Mouse (Mus musculus) erythroblast, embryonic 14.5 days (primary cell): ENCODE results near the gene Gsdmc3.

Source experiments
- GATA1 ChIP-seq: IDR thresholded peaks from 2 replicates; pipeline ENCODE4 v1.6.1; 2012; ENCODE audit warnings: low read length, inconsistent platforms, mixed read lengths
- TAL1 ChIP-seq: IDR thresholded peaks from 3 replicates; pipeline ENCODE4 v1.6.1; 2012; ENCODE audit warnings: low read length, inconsistent platforms, mixed read lengths

DNA sequence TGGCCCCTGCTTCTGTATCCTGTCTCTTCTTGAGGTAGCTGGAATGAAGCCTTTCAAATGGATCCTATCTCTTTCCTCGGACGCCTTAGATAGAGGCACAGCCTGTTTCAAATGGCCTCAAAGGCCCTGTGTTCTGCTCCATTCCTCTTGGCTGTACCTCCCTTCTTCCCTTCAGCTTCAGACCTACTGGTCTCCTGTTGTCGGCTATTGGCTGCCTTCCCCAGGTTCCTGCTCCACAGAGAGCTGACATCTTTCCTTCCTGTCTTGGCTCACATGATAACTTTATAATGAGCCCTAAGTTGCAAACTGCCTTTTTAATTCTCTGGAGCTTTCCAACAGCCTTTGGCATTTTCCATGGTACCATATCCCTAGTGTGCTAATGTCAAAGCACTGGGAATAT lies 47.8 kb upstream of the Gsdmc3 start:
- TF ChIP-seq GATA1 (no peak), TAL1 (no peak)
